ENCODE assay signal across 7 mouse cellular contexts in the genomic region with DNA sequence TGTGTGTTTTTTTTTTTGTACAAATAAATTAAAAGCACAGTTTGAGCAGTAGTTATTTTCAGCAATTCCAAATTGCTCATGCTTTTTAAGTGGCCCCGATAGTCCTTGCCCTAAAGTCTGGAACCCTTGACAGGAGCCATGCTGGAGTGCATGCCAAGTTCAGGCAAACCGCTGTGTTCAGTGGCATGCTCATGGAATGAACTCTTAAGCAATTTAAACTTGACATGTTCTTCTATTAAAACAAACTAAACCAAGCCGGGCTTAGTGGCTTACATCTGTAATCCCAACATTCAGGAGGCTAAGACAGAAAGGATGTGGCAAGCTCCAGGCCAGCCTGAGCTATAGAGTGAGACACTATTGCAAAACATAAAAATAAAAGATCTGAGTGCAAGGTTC. TPM values are rescaled to one million over a fixed set of nuclear protein-coding genes. Genes with fewer than 3 reads are reported as not detected.
DNase-seq lines count a peak whose midpoint lies in the region; ATAC-seq and TF ChIP-seq lines count a peak whose summit lies in the region.

No protein-coding gene starts in this region.

- H3K4me2 ChIP-seq in forebrain, embryonic 16.5 days (ENCODE audit: low read length): peak overlapping the region; percentile 68
- H3K4me2 ChIP-seq in liver, embryonic 14.5 days (ENCODE audit: low read depth): peak overlapping the region; percentile 67

- peak; percentile 10 for DNase-seq in thymus, postnatal 14 days
- no peak for DNase-seq in thymus, postnatal 0 days (ENCODE audit: low spot score)
- DNase-seq in liver, embryonic 14.5 days (ENCODE audit: low read depth in 3 of 3, low spot score in 3 of 3): no peak
- DNase-seq in retina, embryonic 14.5 days (ENCODE audit: low spot score): no peak
- DNase-seq in right cerebral cortex, adult 2 months (ENCODE audit: low spot score in 2 of 2): no peak
- no peak for DNase-seq in kidney, adult 18-20 months

- no peak for ATAC-seq in forebrain, embryonic 16.5 days
- ATAC-seq in liver, embryonic 14.5 days (ENCODE audit: insufficient read depth): no peak

- H3K4me1 ChIP-seq in forebrain, embryonic 16.5 days (replicated peaks; ENCODE audit: control insufficient read depth, insufficient read depth, low read length): 0 out of 2 replicates have a peak, but pooled peaks cover 2% of the 10 kb centered on the region
- no peaks in the 10 kb centered on the region; a peak in 1 of 4 replicates for H3K4me1 ChIP-seq in liver, embryonic 14.5 days (replicated peaks; ENCODE audit: control insufficient read depth in 2 of 2, insufficient read depth in 2 of 2, low read length in 1 of 2)

- TF ChIP-seq EP300 in liver, embryonic 14.5 days (IDR thresholded peaks at IDR 0.05; ENCODE audit: low read depth): no peak

- no peaks in the 10 kb centered on the region for H3K27me3 ChIP-seq in forebrain, embryonic 16.5 days (replicated peaks; ENCODE audit: control insufficient read depth, insufficient read depth, low read length)
- H3K27me3 ChIP-seq in liver, embryonic 14.5 days (ENCODE audit: control insufficient read depth, insufficient read depth, low read length): no peaks in the 10 kb centered on the region; the same call in 1 of the 2 replicates

- WGBS in forebrain, embryonic 16.5 days: 30% methylated on average over 3 of the region's 3 CpGs
- 42% methylated on average over 3 of the region's 3 CpGs for WGBS in liver, embryonic 14.5 days (ENCODE audit: insufficient replicate concordance)

- peak overlapping the region; percentile 56; the same call in 1 of the 2 replicates for H3K9ac ChIP-seq in forebrain, embryonic 16.5 days (replicated peaks; ENCODE audit: low read depth, low read length)
- no peak overlapping the region for H3K9ac ChIP-seq in liver, embryonic 14.5 days (replicated peaks)

- H3K36me3 ChIP-seq in forebrain, embryonic 16.5 days (ENCODE audit: control insufficient read depth, insufficient read depth): no peaks in the 10 kb centered on the region
- H3K36me3 ChIP-seq in liver, embryonic 14.5 days (replicated peaks; ENCODE audit: control insufficient read depth, insufficient read depth, low read depth): no peaks in the 10 kb centered on the region

- no peaks in the 10 kb centered on the region for H3K9me3 ChIP-seq in forebrain, embryonic 16.5 days (ENCODE audit: control insufficient read depth, low read length)
- no peaks in the 10 kb centered on the region for H3K9me3 ChIP-seq in liver, embryonic 14.5 days (ENCODE audit: control insufficient read depth, low read length)

- no peak for TF ChIP-seq CTCF in liver, embryonic 14.5 days (IDR thresholded peaks at IDR 0.05; ENCODE audit: low read depth)

- H3K27ac ChIP-seq in forebrain, embryonic 16.5 days (ENCODE audit: low read length): no peak overlapping the region
- no peak overlapping the region for H3K27ac ChIP-seq in liver, embryonic 14.5 days

- peak overlapping the region; percentile 48 for H3K4me3 ChIP-seq in forebrain, embryonic 16.5 days (replicated peaks; ENCODE audit: low read length)
- peak overlapping the region in 1 of 2 experiments; percentile 40; a peak in 2 of 4 replicates for H3K4me3 ChIP-seq in liver, embryonic 14.5 days (ENCODE audit: insufficient read depth in 1 of 2, low read depth in 2 of 2, low read length in 2 of 2)

RNA-seq across cellular contexts. Expression of gene Tiam2, which starts 11.8 kb away (rescaled TPM):
- polyA plus RNA-seq in thymus, postnatal 0 days (2015; fragmentation: Nextera tagmentation; extraction: Ambion mirVana): 0.49 and 0.51 TPM in 2 replicates
- 137 and 155 TPM in 2 replicates for polyA plus RNA-seq in forebrain, embryonic 16.5 days (2015; fragmentation: Nextera tagmentation; extraction: Ambion mirVana)
- polyA plus RNA-seq in liver, embryonic 14.5 days (2012; rRNA removed): 0.29 and 0.30 TPM in 2 replicates
- polyA plus RNA-seq in liver, embryonic 14.5 days (2014; fragmentation: Nextera tagmentation; extraction: Ambion mirVana): 0.49 and 0.60 TPM in 2 replicates

Comparison
In these comparisons a context has a peak if more than half of its experiments do, and no peak if none do; other contexts are left out.
1. RNA of gene Tiam2, which starts 11.8 kb away (polyA plus RNA-seq): 137 to 155 TPM in forebrain, embryonic 16.5 days; 0.29 to 0.60 TPM in liver, embryonic 14.5 days and 0.49 to 0.51 TPM in thymus, postnatal 0 days; every median in the first group is over 10 times any median in the second.